Mouse (Mus musculus) activated CD4-positive, CD25-positive, alpha-beta regulatory T cell, adult 4 months (primary cell): ENCODE data around the gene Sox14. TPM values are rescaled to one million over a fixed set of nuclear protein-coding genes. Genes with fewer than 3 reads are reported as not detected.

Source experiments
- ATAC-seq: one replicate; pipeline ENCODE4 v1.8.0; 2017
- polyA plus RNA-seq, 2 experiments: library from polyadenylated mRNA; unstranded; fragments of 100-300 nt; shearing (Covaris generic); gene quantifications; one replicate each; pipeline ENCODE4 v1.2.1; 2017

Sox14 gene
- polyA plus RNA-seq, 2 experiments from 2014 or later, result not detected

DNA sequence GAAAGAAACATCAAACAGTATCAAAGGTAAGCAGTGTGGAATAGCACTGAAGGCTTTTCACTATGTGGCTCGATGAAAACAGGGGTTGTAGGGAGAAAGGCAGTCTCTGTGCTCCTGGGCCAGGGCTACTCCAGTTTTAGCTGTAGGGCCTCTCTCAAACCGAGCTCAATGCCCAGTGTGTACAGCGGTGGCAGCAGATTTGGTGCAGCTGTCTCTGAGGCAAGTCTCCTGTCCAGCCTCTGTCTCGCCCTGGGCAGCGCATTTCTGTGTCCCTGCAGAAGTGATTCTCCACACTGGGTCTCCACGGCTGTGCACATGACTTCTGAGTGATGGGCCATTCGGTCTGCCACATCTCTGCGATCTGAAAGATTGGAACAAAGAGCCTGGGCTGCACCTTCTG lies 27.6 kb downstream of the Sox14 start:
- ATAC-seq, result no peak

DNA sequence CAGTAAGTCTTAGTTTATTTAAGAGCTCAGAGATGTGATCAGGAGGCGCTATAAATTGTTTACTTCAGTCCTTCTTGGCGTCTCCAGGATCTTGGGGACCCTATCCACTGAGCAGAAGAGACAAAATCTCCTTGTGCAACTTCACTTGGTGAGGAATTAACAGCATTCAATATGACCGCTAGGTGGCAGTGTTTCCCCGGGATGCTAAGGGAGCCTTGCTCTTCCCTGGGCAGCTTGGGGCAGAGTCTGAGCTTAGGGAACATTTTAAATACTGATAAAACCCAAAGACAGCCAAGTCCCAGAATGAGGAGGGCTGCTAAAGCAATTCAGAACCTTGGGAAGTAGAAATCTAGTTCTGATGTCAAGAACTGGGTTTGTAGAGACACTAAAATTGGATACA lies 29.1 kb downstream of the Sox14 start:
- no peak for ATAC-seq

GRCm38 (mm10) chr9:99839367-99839766 lies 36.6 kb downstream of the Sox14 start:
- ATAC-seq, result no peak

GRCm38 (mm10) chr9:99838877-99839276 lies 37.1 kb downstream of the Sox14 start:
- ATAC-seq, result no peak

GRCm38 (mm10) chr9:99836707-99837106 lies 39.3 kb downstream of the Sox14 start:
- ATAC-seq, result no peak

DNA sequence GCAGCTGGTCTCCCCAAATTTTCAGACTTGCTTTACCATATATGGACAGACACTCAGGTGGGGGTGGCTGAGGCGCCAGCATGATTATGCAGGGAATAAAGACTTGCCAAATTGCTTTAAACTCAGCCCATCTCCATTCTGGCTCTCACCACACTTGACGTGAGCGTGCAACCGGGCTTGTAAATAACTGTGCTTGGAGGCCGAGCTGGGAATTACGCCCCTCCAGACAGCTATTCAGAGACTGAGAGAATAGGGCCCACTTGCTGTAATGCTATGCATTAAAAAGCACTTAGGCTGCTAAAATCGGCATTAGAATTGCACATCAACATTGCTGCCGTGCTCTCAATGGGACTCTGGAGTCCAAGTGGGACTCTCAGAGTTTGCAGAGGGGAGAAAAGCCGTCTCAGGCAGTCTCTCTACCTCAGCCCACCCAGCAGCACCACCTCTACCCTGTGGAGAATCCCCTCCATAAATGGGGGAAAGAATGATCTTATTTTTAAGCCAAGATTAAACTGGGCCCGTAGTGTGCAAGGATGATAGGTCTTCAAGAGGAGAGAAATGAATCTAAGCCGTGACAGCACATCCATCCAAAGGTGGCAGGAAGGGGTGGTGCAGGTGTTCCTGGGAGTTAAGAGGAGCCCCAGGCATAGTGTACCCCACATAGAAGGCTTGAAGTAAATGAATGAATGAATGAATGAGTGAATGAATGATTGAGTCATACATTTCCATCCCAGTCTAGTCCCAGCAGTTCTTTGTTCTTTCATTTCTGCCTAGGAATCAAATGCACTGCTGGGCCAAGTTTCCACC lies 40.1 kb downstream of the Sox14 start:
- ATAC-seq, result no peak

Other genes with a start within 250 kb of the Sox14 start
- gene Dzip1l, start 246.7 kb downstream of the Sox14 start, polyA plus RNA-seq, result under 1 TPM in 1 of 2 experiments, not detected in 1; 0.13 TPM
- gene Cldn18, start 158.9 kb downstream of the Sox14 start, polyA plus RNA-seq, result not detected